ENCODE assay signal across 8 mouse cellular contexts in the genomic region with DNA sequence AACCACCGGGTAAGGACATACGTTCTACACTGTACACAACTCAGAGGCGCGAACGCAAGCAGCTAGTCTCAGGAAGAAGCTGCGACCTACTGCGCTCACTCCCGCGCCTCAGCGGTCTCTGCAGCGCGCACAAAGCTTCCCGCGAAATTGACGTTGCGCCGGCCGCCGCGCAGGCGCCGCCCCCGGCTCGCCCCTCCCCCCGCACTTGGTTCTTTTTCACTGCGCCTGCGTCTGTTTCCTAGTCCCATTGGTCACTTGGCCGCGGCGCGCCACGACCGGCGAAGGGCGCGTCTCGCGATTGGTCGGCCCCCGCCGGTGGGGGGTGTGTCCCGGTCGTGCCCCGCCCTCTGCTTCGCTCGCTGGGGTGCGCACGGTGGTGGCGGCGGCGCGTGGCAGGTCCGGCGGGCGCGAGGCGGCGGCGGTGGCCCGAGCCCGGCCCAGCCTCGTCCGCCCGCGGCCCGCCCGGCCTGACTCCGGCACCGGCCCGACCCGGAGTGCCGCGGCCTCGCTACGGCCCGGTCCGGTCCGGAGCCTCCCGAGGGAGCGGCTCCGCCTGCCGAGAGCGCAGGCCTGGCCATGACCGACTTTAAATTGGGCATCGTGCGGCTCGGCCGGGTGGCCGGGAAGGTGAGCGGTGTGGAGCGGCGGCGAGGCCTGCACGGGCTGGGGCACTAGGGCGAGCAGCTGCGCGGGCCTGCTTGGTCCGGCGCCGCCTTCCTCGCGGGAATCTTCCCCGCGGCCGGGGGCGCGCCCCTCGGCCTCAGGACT. TPM values are rescaled to one million over a fixed set of nuclear protein-coding genes. Genes with fewer than 3 reads are reported as not detected.
DNase-seq lines count a peak whose midpoint lies in the region; ATAC-seq and TF ChIP-seq lines count a peak whose summit lies in the region.

A gene (plus strand): TSS at position 372 of the 768 bp plus-strand sequence.

- H3K4me3 ChIP-seq in embryonic facial prominence, embryonic 14.5 days (ENCODE audit: low read depth, low read length) = peak within 1 kb of the TSS; percentile 99
- H3K4me3 ChIP-seq in limb, embryonic 14.5 days (replicated peaks; ENCODE audit: low read length) = peak within 1 kb of the TSS; percentile 95
- peak within 1 kb of the TSS; percentile 98 for H3K4me3 ChIP-seq in midbrain, postnatal 0 days (ENCODE audit: low read depth, low read length)

- no peaks in the 10 kb centered on the region for H3K27me3 ChIP-seq in embryonic facial prominence, embryonic 14.5 days (replicated peaks; ENCODE audit: control insufficient read depth, insufficient read depth, low read length)
- no peaks in the 10 kb centered on the region for H3K27me3 ChIP-seq in limb, embryonic 14.5 days (ENCODE audit: control insufficient read depth, insufficient read depth, low read length)
- no peaks in the 10 kb centered on the region for H3K27me3 ChIP-seq in midbrain, postnatal 0 days (ENCODE audit: insufficient read depth, low read length)

- peaks cover 9% of the 10 kb centered on the region for H3K4me1 ChIP-seq in embryonic facial prominence, embryonic 14.5 days (ENCODE audit: control insufficient read depth, insufficient read depth, low read length)
- peaks cover 9% of the 10 kb centered on the region for H3K4me1 ChIP-seq in limb, embryonic 14.5 days (ENCODE audit: control insufficient read depth, insufficient read depth, low read length)
- peaks cover 5% of the 10 kb centered on the region; the same call in 1 of the 2 replicates for H3K4me1 ChIP-seq in midbrain, postnatal 0 days (ENCODE audit: insufficient read depth, low read length)

- peak; percentile 99 for ATAC-seq in embryonic facial prominence, embryonic 14.5 days (ENCODE audit: low read depth)
- peak; percentile 100 for ATAC-seq in limb, embryonic 14.5 days (ENCODE audit: low FRiP score, low read depth)
- peak; percentile 98 for ATAC-seq in midbrain, postnatal 0 days (ENCODE audit: low FRiP score)

- H3K4me2 ChIP-seq in embryonic facial prominence, embryonic 14.5 days (ENCODE audit: low read depth, low read length) = peak within 1 kb of the TSS; percentile 87
- H3K4me2 ChIP-seq in limb, embryonic 14.5 days (replicated peaks; ENCODE audit: low read depth, low read length, severe bottlenecking) = peak within 1 kb of the TSS; percentile 70
- H3K4me2 ChIP-seq in midbrain, postnatal 0 days (ENCODE audit: low read depth, low read length, poor library complexity, severe bottlenecking) = peak within 1 kb of the TSS; percentile 95

- under 1% methylated on average over 39 of the region's 108 CpGs for WGBS in embryonic facial prominence, embryonic 14.5 days
- WGBS in limb, embryonic 14.5 days = 0% methylated on average over 86 of the region's 108 CpGs
- under 1% methylated on average over 83 of the region's 108 CpGs for WGBS in midbrain, postnatal 0 days

- DNase-seq in 3T3-L1 (ENCODE audit: low read depth, low spot score) = peak; percentile 89
- DNase-seq in adrenal gland, postnatal 4 days (ENCODE audit: low spot score in 2 of 2) = peak; percentile 97 to 98
- DNase-seq in embryonic facial prominence, embryonic 14.5 days (ENCODE audit: low spot score) = peak; percentile 98
- peak; percentile 94 for DNase-seq in heart, adult 8-10 months (ENCODE audit: low spot score)
- DNase-seq in kidney, adult 9 months = peak; percentile 97
- peak; percentile 96 for DNase-seq in limb, embryonic 14.5 days (ENCODE audit: low spot score)
- DNase-seq in midbrain, postnatal 0 days (ENCODE audit: low spot score) = peak; percentile 98
- peak; percentile 97 to 98 for DNase-seq in spleen, postnatal 14 days (ENCODE audit: low spot score in 2 of 2)

- H3K9me3 ChIP-seq in embryonic facial prominence, embryonic 14.5 days (ENCODE audit: control insufficient read depth, low read length) = no peaks in the 10 kb centered on the region
- H3K9me3 ChIP-seq in limb, embryonic 14.5 days (ENCODE audit: control insufficient read depth, low read length) = no peaks in the 10 kb centered on the region
- no peaks in the 10 kb centered on the region for H3K9me3 ChIP-seq in midbrain, postnatal 0 days (ENCODE audit: low read length)

- no peak for TF ChIP-seq POLR2A in limb, embryonic 14.5 days (IDR thresholded peaks at IDR 0.05; ENCODE audit: borderline replicate concordance, extremely low read depth, insufficient read depth, insufficient read length)

- H3K9ac ChIP-seq in embryonic facial prominence, embryonic 14.5 days (ENCODE audit: low read depth, low read length) = peak within 1 kb of the TSS; percentile 95
- peak within 1 kb of the TSS; percentile 90 for H3K9ac ChIP-seq in limb, embryonic 14.5 days (ENCODE audit: low read depth, low read length, severe bottlenecking)
- H3K9ac ChIP-seq in midbrain, postnatal 0 days (replicated peaks; ENCODE audit: low read length, poor library complexity, severe bottlenecking) = peak within 1 kb of the TSS; percentile 88

- peaks cover 29% of the 10 kb centered on the region for H3K36me3 ChIP-seq in embryonic facial prominence, embryonic 14.5 days (ENCODE audit: control insufficient read depth, insufficient read depth, low read length)
- H3K36me3 ChIP-seq in limb, embryonic 14.5 days (ENCODE audit: control insufficient read depth, insufficient read depth, low read length) = peaks cover 33% of the 10 kb centered on the region
- H3K36me3 ChIP-seq in midbrain, postnatal 0 days (ENCODE audit: insufficient read depth, low read length) = peaks cover 14% of the 10 kb centered on the region

- TF ChIP-seq CTCF in midbrain, postnatal 0 days (IDR thresholded peaks at IDR 0.05) = no peak

- peak within 1 kb of the TSS; percentile 52 for H3K27ac ChIP-seq in embryonic facial prominence, embryonic 14.5 days (replicated peaks; ENCODE audit: low read depth, low read length)
- H3K27ac ChIP-seq in limb, embryonic 14.5 days (replicated peaks; ENCODE audit: low read depth, low read length) = 0 out of 2 replicates have a peak within 1 kb of the TSS, but pooled peaks have one; percentile 26
- H3K27ac ChIP-seq in midbrain, postnatal 0 days (ENCODE audit: low read depth, low read length) = peak within 1 kb of the TSS; percentile 63

RNA-seq across cellular contexts. Expression of the gene that starts here (rescaled TPM):
- total RNA-seq in adrenal gland, postnatal 4 days (2021) = 10 to 100 TPM; 28.5 to 28.9 TPM
- 18.9 and 20.4 TPM in 2 replicates for polyA plus RNA-seq in embryonic facial prominence, embryonic 14.5 days (2014; fragmentation: Nextera tagmentation; extraction: Ambion mirVana)
- 10 to 100 TPM; 14.9 to 17.6 (median 17.1) TPM for total RNA-seq in heart, adult 8-10 months (2022)
- 30.7 and 31.5 TPM in 2 replicates for polyA plus RNA-seq in limb, embryonic 14.5 days (2012; rRNA removed)
- 21.2 and 22.1 TPM in 2 replicates for polyA plus RNA-seq in limb, embryonic 14.5 days (2014; fragmentation: Nextera tagmentation; extraction: Ambion mirVana)
- 33.7 and 36.4 TPM in 2 replicates for total RNA-seq in midbrain, postnatal 0 days (2014; rRNA removed)
- polyA plus RNA-seq in midbrain, postnatal 0 days (2015; fragmentation: Nextera tagmentation; extraction: Ambion mirVana) = 21.4 TPM in 2 replicates

Comparison
In these comparisons a context has a peak if more than half of its experiments do, and no peak if none do; other contexts are left out.
1. Peak in every context shown above with its lines: DNase-seq, ATAC-seq, H3K4me3 ChIP-seq and H3K27ac ChIP-seq.